Mouse (Mus musculus) embryo, embryonic 11 days (tissue): ENCODE data around the gene Ntpcr.

Experiments used
- DNase-seq: peaks from one replicate; pipeline ENCODE4 v3.0.0-alpha.2; 2015

The Ntpcr gene

GRCm38 (mm10) chr8:125729746-125730145 is at the start of gene Ntpcr:
Gene Ntpcr, plus strand, starts transcription at chr8:125729963.
- no peak for DNase-seq

- no peak for DNase-seq
Measured at GRCm38 (mm10) chr8:125680851-125681408, 48.8 kb upstream of the Ntpcr start.

DNA sequence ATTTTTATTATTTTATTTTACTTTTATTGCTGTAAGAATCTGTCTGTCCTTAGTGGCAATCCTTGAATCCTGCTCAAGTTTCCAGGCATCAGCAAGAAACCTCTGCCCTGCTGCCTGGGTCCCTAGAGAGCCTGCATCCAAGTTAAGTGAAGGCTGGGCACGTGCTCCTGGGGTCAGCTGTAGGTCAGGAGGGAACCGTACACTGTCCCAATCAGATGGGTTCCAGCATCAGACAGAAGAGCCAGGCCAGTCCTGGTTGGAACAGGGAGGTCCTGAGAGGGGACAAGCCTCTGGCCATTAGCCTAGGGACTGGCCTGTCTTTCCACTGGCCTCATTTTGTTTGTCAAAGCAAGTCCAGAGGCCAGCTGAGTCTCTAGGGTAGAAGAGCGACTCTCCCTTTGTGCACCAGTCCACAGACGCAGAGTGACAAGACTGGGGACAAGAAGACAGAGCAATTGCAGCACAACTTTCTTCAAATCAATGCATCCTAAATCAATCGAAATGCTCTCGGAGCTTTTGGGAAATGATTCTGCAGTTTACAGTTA is 44.5 kb upstream of the Ntpcr start:
- peak; percentile 37 for DNase-seq

DNA sequence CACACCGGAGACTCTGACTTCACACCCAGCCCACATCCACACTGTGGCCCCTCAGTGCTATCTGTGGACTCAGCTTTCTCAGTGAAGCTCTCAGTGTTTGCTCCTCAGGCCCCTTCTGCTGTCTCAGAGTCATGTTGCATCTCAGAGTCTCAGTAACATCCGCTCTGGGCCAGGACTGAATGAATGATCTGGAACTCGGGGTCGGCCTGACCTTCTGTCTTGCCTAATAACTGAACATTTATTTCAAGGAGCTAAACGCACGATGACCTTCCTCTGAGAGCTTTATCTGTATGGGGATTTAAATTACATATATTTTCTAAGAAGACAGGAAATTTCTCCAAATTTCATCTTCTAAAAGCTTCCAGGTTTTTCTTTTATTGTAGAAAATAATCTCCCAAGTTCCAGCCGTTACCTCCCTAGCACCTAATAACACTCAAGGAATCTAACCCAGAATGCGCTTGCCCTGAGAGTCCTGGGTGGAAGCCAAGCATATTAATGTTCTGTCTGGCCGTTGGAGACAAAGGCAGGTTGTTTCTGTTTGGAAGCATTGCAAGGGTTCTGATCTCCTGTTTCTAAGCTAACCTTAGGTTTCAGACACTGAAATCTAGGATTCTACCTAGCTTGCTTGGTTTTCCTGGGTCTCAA is 43.4 kb upstream of the Ntpcr start:
- DNase-seq: no peak

DNA sequence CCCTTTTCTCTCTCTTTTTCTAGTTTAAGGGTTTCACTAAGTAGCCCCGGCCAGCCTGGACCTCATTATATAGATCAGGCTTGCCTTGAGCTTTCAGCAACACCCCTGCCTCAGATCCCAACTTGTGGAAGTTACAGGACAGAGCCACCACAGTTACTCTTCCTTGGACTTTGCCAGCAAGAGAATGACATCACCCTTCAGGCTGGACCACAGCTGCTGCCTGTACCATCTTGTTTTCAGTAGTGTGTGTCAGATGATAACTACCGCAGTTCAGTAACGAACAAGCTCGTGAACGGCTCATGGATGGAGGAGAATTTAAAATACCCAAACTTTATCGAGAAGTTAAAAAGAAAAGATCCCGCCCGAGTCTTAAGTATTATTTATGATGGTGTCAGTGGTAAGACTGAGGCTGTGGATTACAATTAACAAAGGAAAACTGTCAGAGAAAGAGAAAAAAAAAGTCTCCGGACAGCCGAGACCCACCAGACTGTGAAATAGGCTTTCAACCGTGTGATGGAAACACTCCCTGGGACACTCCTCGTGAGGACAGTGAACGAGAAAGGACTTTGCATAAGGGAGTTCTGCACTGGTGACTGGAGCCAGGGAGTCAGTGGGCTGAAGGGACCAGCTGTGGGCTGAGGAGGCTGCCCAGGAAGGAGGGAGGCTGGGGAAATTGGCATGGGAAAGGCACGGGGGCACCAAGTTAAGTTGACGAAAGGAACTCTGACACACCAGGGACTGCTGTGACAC is 39.4 kb upstream of the Ntpcr start:
- DNase-seq: no peak

DNA sequence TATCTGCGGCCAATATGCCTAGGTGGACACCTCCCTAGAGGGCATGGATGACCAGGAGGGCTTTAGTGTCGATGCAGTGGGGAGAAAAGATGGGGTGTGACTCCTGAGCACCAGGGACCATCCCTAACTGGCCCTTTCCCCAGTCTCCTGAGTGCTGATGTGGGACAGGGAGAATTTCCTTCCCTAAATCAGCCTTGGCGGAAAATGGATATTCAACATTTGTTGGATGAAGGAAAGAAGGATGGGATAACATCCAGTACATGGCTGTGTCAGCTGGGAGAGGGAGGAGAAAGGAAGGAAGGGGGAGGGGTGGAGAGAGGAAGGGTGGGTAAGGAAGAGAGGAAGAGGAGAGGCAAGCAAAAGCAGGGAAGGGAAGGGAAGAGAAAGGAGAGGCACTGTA is 38.8 kb upstream of the Ntpcr start:
- DNase-seq: no peak

DNA sequence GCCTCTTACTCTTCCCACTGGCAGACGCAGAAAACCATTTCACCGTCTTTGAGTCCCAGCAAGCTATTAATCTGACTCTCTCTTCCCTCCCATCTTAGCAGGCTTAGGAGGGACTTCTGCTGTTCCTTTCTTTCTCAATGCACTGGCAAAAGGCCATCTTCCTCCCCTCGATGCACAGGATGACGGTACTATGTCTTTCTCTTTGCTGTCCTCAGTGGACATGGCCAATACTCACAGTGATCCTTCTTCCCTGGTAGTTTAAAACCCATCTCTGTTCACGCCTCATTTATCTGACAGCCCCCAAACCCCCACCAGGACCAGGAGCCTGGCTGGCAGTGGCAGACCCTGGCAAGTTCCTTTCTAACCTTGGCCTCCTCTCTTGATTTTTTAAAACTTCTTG is 37.3 kb upstream of the Ntpcr start:
- DNase-seq: no peak

- no peak for DNase-seq
Measured at GRCm38 (mm10) chr8:125693197-125693596, 36.6 kb upstream of the Ntpcr start.

- DNase-seq: no peak
Measured at GRCm38 (mm10) chr8:125695951-125696350, 33.8 kb upstream of the Ntpcr start.

GRCm38 (mm10) chr8:125699391-125700025 is 30.3 kb upstream of the Ntpcr start:
- DNase-seq: no peak

- no peak for DNase-seq
Measured at GRCm38 (mm10) chr8:125700407-125700806, 29.4 kb upstream of the Ntpcr start.

- no peak for DNase-seq
Measured at GRCm38 (mm10) chr8:125702868-125703473, 26.8 kb upstream of the Ntpcr start.

DNA sequence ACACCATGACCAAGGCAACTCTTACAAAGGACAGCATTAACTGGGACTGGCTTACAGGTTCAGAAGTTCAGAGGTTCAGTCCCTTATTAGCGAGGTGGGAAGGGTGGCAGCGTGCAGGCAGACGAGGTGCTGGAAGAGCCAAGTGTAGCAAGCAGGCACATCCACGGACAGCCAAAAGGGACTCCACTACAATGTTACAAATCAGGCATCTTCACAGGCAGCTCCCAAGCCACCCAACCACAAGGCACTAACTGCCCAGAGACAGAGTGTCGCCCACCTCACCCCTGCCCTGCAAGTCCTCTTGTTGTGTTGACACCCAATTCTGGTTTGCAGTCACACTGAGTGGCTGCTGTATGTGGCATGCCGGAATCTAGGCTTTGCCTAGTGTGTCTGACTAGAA is 25.3 kb upstream of the Ntpcr start:
- no peak for DNase-seq

DNA sequence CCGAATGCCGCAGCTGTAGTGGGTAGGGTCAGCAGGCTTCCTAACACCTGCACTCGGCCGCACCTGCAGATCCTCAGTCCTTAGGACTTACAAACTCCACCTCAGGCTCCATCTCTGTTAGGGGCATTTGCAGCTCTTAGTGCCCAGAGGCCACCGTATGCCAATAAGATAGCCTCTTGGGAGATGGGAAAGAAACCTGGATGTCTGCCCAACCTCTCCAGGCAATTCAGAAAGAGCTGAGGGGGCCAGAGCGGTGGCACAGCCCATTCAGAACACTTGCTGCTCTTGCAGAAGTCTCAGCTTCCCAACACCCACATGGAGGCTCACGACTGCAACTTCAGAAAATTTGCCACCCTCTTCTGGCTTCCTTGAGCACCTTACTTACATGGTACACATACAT is 23.9 kb upstream of the Ntpcr start:
- no peak for DNase-seq

GRCm38 (mm10) chr8:125709171-125709570 is 20.6 kb upstream of the Ntpcr start:
- DNase-seq: no peak

DNA sequence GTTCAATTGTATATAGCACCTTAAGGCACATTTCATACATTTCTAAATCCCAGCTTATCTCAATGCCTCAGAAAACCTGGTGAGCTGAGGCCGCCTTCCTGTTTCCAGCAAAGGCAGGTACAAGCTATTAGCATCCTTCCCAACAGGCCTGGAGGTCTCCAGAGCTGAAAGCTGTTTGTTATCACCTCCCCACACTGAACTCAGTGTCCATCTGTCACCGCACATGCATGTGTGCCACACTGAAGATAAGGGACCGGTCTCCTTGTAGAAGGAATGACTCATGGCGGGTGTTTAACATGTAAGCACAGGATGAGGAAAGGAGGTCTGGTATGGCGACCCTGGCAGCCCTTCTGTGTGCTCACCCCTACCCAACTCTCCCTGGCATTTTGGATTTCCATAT is 18.2 kb upstream of the Ntpcr start:
- no peak for DNase-seq

DNA sequence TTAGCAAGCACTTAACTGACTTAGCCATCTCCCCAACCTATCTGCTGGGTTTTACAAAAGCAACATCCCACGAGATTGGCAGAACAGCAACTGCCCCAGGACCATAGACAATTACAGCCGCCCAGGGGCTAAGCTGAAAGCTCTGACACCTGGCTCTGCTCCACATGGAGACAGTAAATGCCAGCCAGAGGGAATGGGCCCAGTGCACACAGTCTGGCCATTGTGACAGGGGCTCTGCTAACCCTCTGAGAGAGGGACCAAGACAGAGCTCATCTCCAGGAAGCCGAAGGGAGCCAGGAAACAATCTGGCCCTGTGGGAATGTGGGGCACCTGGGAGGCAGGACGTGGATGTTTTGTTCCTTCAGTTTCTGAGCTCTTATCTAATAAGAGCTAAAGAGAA is 13.6 kb upstream of the Ntpcr start:
- no peak for DNase-seq

- DNase-seq: peak; percentile 27
Measured at GRCm38 (mm10) chr8:125716613-125717012, 13.2 kb upstream of the Ntpcr start.

GRCm38 (mm10) chr8:125718914-125719313 is 10.8 kb upstream of the Ntpcr start:
- no peak for DNase-seq

- no peak for DNase-seq
Measured at GRCm38 (mm10) chr8:125722675-125723074, 7.1 kb upstream of the Ntpcr start.

DNA sequence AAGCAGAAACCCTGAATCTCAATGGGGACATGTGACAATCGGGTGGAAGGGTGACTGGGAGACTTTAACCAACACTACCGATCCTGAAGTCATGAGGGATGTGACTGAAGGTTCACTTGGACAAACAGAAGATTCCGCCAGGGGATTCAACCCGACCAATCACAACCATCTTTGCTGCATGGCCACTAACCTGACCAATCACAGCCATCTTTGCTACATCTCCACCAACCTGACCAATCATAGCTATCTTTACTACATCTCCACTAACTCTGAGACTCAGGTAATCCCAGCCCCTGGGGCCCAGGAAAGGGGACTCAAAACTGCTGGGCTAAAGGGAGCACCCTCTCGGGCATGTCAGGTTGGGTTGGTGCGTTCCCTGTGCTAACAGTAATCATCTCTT is 6.3 kb upstream of the Ntpcr start:
- DNase-seq: no peak

DNA sequence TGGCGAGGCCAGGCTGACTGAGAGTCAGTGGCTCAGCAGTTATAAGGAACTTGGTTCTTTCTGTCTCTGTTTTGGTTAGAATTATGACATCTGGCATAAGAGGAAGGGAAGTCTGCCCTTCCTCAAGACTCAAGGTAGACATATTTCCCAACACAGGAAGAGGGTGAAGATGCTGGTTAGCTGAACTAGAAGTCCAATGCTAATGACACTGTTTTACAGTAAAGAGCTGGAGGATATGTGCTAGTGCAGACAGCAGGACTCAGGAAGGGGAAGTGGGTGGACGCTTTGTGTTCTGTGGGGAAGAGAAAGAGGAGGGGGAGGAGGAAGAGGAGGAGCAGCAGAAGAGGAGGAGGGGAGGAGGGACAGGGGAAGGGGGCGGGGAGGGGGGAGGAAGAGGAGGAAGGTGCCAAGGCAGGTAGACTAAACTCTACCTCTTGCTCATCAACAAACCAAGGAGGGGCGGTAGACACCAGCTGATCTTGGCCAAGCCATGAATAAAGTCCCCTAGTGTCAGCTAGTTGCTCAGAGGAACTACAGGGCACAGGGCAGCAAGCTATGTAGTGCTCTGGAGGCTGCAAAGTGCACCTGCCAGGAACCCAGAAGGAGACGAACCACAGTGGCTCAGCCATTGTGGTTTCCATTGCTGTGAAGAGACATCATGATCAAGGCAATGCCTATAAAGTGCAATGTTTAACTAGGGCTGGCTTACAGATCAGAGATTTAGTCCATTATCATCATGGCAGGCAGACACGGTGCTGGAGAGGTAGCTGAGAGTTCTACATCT is 4.5 kb upstream of the Ntpcr start:
- DNase-seq: no peak
